Mouse (Mus musculus): ENCODE measurements around the gene Hist1h3f. TPM values are rescaled to one million over a fixed set of nuclear protein-coding genes. Genes with fewer than 3 reads are reported as not detected.
A peak's percentile ranks its signal among the peaks of the same experiment; 100 is the strongest.
"Not testable (repeated sequence)": the region's sequence is repeated elsewhere in the genome, so short reads cannot be mapped to it uniquely, and the experiment has no call there.

The Hist1h3f gene
- total RNA-seq, 1 experiment from 2014 or later, result 45.4 TPM

DNA sequence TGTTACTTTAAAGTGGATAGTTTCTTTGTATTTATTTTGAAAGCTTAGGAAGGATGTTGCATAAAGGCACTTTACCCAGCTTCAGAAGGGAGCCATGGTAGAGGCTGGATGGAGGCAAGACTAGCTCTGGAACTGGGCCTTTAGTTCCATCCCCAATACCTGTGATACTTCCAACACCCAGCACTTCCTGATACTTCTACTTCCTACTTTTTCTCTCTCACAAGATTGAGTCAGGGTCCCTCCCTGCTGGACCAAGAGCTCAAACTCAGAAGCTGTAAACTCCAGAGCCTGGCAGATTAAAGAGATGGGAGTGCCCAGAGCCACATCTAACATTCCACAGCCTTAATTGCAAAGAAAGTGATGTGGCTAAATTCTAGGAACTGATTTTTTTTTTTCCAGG lies 40.5 kb downstream of the Hist1h3f start:
- ATAC-seq (replicated peaks in 1 of 2; ENCODE audit: insufficient read depth in 1 of 2, low FRiP score in 2 of 2, low TSS enrichment in 1 of 2, low read depth in 1 of 2, poor library complexity in 2 of 2, severe bottlenecking in 2 of 2), result no peak

DNA sequence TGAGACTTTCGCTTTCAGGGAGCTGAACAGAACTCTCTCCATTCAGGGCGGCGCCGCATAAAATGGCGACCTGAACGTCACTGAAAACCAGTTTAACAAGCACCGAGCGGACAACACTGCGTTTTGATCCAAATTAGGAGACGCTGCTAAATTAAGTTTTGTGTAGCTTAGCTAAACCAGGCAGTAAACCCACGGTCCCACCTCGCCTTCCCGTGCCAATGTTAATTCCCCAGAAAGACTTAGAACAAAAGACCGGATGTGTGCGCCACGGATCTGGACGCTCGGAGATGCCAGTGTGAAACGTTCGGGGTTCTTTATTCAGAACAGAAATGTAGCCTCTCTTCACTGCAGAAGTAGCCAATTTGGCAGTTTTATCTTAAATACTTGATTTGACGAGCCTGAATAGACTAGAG lies 41.2 kb downstream of the Hist1h3f start:
- ATAC-seq (replicated peaks in 1 of 2; ENCODE audit: insufficient read depth in 1 of 2, low FRiP score in 2 of 2, low TSS enrichment in 1 of 2, low read depth in 1 of 2, poor library complexity in 2 of 2, severe bottlenecking in 2 of 2), result 0 out of 4 replicates have a peak, but pooled peaks of 1 of the 2 experiments have one; percentile 22

DNA sequence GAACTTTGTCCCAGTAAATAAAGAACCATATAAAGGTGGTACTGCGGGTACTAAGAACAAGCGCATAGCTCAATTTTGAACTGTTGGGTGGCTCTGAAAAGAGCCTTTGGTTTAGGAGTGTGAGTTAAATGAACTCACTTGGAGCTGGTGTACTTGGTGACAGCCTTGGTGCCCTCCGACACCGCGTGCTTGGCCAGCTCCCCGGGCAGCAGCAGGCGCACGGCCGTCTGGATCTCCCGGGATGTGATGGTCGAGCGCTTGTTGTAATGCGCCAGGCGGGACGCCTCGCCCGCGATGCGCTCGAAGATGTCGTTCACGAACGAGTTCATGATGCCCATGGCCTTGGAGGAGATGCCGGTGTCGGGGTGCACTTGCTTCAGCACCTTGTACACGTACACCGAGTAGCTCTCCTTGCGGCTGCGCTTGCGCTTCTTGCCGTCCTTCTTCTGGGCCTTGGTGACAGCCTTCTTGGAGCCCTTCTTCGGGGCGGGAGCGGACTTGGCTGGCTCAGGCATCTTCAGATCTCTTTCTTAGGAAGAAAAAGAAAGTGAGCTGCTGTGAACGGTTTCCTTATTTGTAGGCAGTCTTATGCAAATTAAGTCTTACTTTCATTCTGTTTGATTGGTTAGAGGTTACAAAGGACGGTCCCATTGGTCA lies 41.7 kb downstream of the Hist1h3f start:
- ATAC-seq (replicated peaks in 1 of 2; ENCODE audit: insufficient read depth in 1 of 2, low FRiP score in 2 of 2, low TSS enrichment in 1 of 2, low read depth in 1 of 2, poor library complexity in 2 of 2, severe bottlenecking in 2 of 2), result peak; percentile 79

DNA sequence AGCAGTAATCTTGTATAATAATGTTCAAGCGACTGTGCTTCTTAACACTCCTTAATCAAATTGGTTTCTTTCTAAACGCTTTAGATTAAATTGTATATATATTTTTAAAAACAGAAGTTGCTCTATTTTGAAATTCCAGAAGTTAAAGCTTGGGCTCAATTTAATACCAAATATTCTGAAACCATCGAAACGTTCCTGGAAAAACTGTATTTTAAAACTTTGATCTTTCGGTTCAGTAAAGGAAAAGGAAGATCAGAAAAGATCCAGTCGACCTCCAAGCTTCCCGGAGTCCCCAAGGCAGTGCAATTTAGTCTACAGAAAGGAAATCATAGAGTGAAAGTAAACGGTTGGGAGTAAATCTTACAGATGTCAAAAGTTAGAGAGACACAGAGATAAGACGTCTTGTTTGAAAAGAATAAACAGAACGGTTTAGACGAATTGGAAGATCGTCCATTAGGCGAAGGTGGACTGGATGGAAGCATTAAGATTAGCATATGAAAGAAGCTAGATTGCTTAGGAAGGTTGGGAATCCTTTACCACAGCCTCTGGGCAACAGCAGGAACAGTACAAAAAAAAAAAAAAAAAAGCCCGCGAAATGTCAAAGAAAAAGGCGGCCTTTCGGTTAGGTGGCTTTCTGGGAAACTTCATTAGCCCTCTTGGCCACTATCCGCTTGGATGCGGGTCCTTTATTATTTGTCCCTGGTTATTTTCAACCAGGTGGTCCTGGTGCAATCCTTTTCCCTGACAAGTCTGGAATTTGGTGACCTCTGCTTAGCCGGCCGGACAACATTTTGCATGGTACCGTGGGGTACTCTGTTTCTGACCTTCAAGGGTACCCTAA lies 42.5 kb downstream of the Hist1h3f start:
- no peak for ATAC-seq (replicated peaks in 1 of 2; ENCODE audit: insufficient read depth in 1 of 2, low FRiP score in 2 of 2, low TSS enrichment in 1 of 2, low read depth in 1 of 2, poor library complexity in 2 of 2, severe bottlenecking in 2 of 2)

DNA sequence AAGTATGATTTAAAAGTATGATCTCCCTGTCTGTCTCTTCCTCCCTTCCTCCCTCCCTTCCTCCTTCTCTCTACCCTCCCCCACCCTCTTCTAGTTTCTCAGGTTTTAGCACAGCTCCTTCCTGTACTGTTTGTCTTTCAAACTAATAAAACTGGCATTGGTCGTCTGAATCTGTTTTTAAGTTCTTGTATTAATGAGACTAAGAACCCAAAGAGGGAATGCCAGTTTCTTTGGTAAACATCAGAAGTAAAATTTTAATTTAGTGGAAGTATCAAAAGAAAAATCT lies 43.0 kb downstream of the Hist1h3f start:
- no peak for ATAC-seq (replicated peaks in 1 of 2; ENCODE audit: insufficient read depth in 1 of 2, low FRiP score in 2 of 2, low TSS enrichment in 1 of 2, low read depth in 1 of 2, poor library complexity in 2 of 2, severe bottlenecking in 2 of 2)

DNA sequence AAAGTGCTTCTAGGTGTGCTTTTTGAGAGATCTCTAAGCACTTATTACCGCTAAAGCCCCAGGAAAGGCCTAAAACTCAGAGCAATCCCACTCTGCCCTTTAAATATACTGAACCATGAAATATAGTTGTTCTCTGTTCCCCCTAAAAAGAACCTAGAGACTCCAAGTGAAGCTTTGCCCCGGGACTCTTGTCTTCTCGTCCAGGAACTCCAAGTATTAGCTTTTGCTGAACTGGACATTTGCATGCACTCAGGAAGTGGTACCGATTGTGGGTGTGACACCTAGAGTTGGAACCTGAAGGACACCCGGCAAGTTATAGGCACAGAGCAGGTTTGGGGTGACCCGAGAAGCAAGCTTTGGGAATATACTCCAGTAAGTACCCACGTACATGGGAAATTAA lies 47.4 kb downstream of the Hist1h3f start:
- no peak for ATAC-seq (replicated peaks in 1 of 2; ENCODE audit: insufficient read depth in 1 of 2, low FRiP score in 2 of 2, low TSS enrichment in 1 of 2, low read depth in 1 of 2, poor library complexity in 2 of 2, severe bottlenecking in 2 of 2)

DNA sequence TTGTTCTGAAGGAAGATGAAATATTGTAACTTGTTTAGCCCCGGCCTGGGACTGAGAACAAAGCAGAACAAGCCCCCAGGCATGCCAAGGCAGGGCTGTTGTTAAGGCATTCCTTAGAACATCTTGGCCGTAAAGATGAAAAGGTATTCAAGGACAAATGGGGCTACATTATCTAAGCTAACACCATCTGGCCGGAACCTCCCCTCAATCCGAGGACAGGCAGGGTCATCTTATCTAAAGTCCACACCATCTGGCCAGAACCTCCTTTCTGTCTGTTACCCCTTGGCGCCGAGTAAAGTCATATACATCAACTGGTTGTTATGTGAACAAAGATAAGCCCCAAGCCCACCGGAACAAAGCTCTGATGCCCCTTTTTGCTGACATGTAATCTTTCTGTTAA lies 48.0 kb downstream of the Hist1h3f start:
- ATAC-seq (replicated peaks in 1 of 2; ENCODE audit: insufficient read depth in 1 of 2, low FRiP score in 2 of 2, low TSS enrichment in 1 of 2, low read depth in 1 of 2, poor library complexity in 2 of 2, severe bottlenecking in 2 of 2), result not testable (repeated sequence)

DNA sequence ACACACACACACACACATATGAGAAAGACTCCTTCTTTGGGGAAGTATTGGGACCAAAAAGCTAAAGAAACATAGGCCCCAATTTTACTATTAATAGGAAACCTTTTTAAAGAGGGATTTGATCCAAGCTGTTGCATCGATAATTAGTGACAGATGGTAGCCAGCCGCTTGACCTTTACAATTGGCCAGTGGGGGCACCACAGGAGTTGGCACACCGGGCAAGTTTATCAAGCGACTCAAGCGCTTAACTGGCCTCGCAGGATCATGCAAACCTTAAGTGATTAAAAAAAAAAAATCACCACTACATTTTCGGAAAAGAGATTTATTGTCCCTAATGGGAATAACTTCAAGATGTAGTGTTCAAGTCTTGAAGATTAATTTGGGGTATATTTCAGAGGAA lies 48.8 kb downstream of the Hist1h3f start:
- no peak for ATAC-seq (replicated peaks in 1 of 2; ENCODE audit: insufficient read depth in 1 of 2, low FRiP score in 2 of 2, low TSS enrichment in 1 of 2, low read depth in 1 of 2, poor library complexity in 2 of 2, severe bottlenecking in 2 of 2)

DNA sequence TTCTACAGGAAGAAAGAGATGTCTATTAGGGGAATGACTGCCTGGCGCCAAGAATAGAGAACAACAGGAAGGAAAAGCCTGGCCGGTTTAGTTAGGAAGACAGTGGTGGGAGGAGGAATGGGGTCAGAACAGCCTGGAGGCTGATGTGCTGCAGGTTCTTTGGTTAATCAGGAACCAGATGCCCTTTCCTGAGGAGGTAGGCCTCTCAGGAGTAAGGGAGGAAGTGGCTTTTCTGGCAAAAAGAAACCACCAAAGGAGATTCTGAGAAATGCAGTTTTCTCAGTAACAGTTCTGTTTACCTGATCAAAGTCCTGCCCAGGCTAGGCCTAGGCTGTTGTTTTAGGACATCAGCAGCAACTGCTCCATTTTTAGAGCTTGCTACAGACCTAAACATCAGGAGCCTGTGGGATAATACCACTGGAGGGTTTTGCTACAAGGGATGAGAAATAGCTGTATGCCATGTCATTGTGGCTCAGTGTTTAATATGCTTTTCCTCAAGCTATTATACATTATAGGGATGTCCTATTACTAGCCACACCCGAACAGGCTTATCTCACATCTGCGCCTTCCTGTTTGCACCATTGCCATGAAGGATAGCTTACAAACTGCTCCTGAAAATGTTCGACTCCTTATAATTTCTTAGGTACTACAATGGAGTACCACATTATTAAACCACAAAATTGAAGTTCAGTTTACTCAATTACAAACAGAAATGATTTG lies 49.4 kb downstream of the Hist1h3f start:
- ATAC-seq (replicated peaks in 1 of 2; ENCODE audit: insufficient read depth in 1 of 2, low FRiP score in 2 of 2, low TSS enrichment in 1 of 2, low read depth in 1 of 2, poor library complexity in 2 of 2, severe bottlenecking in 2 of 2), result peak; percentile 66 to 79

Other genes starting within 250 kb of the Hist1h3f start
- 53.6 and 57.6 TPM in 2 replicates for gene Zfp322a, start 174.8 kb upstream of the Hist1h3f start, total RNA-seq (2017)
- gene Abt1, start 120.2 kb upstream of the Hist1h3f start, total RNA-seq (2017), result 12.5 and 18.7 TPM in 2 replicates
- 0.20 TPM in 1 of 2 replicates, not detected in the other for gene Btn1a1, start 78.2 kb upstream of the Hist1h3f start, total RNA-seq (2017)
- gene Btn2a2, start 55.2 kb upstream of the Hist1h3f start, total RNA-seq (2017), result not detected in 2 replicates
- gene Hist1h4h, start 13.0 kb upstream of the Hist1h3f start, total RNA-seq (2017), result 427 and 875 TPM in 2 replicates
- gene Hist1h2af, start 10.1 kb upstream of the Hist1h3f start, total RNA-seq (2017), result 1,050 and 1,435 TPM in 2 replicates
- gene Hist1h3g, start 8.6 kb upstream of the Hist1h3f start, total RNA-seq (2017), result 35.1 and 72.3 TPM in 2 replicates
- gene Hist1h2bh, start 660 bp upstream of the Hist1h3f start, total RNA-seq (2017), result 47.7 and 59.1 TPM in 2 replicates
- gene Hist1h4f, start 7.6 kb downstream of the Hist1h3f start, total RNA-seq (2017), result 943 and 1,781 TPM in 2 replicates
- gene Hist1h1d, start 9.2 kb downstream of the Hist1h3f start, total RNA-seq (2017), result 39.0 and 69.9 TPM in 2 replicates
- gene Hist1h3e, start 18.3 kb downstream of the Hist1h3f start, total RNA-seq (2017), result 153 and 296 TPM in 2 replicates
- gene Hist1h2ae, start 27.2 kb downstream of the Hist1h3f start, total RNA-seq (2017), result 87.5 and 265 TPM in 2 replicates
- gene Hist1h2bg, start 27.3 kb downstream of the Hist1h3f start, total RNA-seq (2017), result 765 and 915 TPM in 2 replicates
- gene Hist1h2bf, start 30.1 kb downstream of the Hist1h3f start, total RNA-seq (2017), result 223 and 278 TPM in 2 replicates
- gene Hist1h2ad, start 30.3 kb downstream of the Hist1h3f start, total RNA-seq (2017), result 346 and 539 TPM in 2 replicates
- gene Hist1h3d, start 31.7 kb downstream of the Hist1h3f start, total RNA-seq (2017), result 76.7 and 84.0 TPM in 2 replicates
- 639 and 801 TPM in 2 replicates for gene Hist1h4d, start 37.5 kb downstream of the Hist1h3f start, total RNA-seq (2017)
- gene Hist1h2be, start 77.1 kb downstream of the Hist1h3f start, total RNA-seq (2017), result 51.7 and 72.2 TPM in 2 replicates
- 102 and 170 TPM in 2 replicates for gene Hist1h1e, start 78.5 kb downstream of the Hist1h3f start, total RNA-seq (2017)
- 45.3 and 83.9 TPM in 2 replicates for gene Hist1h2ac, start 139.9 kb downstream of the Hist1h3f start, total RNA-seq (2017)
- 109 and 180 TPM in 2 replicates for gene Hist1h2bc, start 140.1 kb downstream of the Hist1h3f start, total RNA-seq (2017)
- not detected in 2 replicates for gene Hist1h1t, start 151.8 kb downstream of the Hist1h3f start, total RNA-seq (2017)
- gene Hist1h4c, start 154.4 kb downstream of the Hist1h3f start, total RNA-seq (2017), result 140 and 291 TPM in 2 replicates
- 3.1 TPM in 2 replicates for gene Hfe, start 166.8 kb downstream of the Hist1h3f start, total RNA-seq (2017)
- 345 and 598 TPM in 2 replicates for gene Hist1h1c, start 194.8 kb downstream of the Hist1h3f start, total RNA-seq (2017)
- gene Hist1h3c, start 201.6 kb downstream of the Hist1h3f start, total RNA-seq (2017), result 240 and 585 TPM in 2 replicates
- gene Hist1h2bb, start 202.7 kb downstream of the Hist1h3f start, total RNA-seq (2017), result 2,012 and 2,201 TPM in 2 replicates
- gene Hist1h2ab, start 207.1 kb downstream of the Hist1h3f start, total RNA-seq (2017), result 1,198 and 1,437 TPM in 2 replicates
- 224 and 348 TPM in 2 replicates for gene Hist1h3b, start 208.2 kb downstream of the Hist1h3f start, total RNA-seq (2017)
- 208 and 415 TPM in 2 replicates for gene Hist1h4b, start 213.0 kb downstream of the Hist1h3f start, total RNA-seq (2017)
- gene Hist1h4a, start 217.2 kb downstream of the Hist1h3f start, total RNA-seq (2017), result 237 and 336 TPM in 2 replicates
- 207 and 294 TPM in 2 replicates for gene Hist1h3a, start 218.3 kb downstream of the Hist1h3f start, total RNA-seq (2017)
- gene Hist1h1a, start 219.6 kb downstream of the Hist1h3f start, total RNA-seq (2017), result 1,426 and 1,487 TPM in 2 replicates
- not detected in 2 replicates for gene Trim38, start 225.9 kb downstream of the Hist1h3f start, total RNA-seq (2017)